Mouse (Mus musculus) thymus, adult 2 months (tissue): ENCODE results near the gene G430095P16Rik.

Experiments
- CTCF ChIP-seq: fragments of 200-500 bp; IDR thresholded peaks from 2 replicates; pipeline ENCODE4 v1.5.1; 2012; ENCODE audit warnings: mild to moderate bottlenecking, control low read depth, low read length, moderate library complexity, borderline replicate concordance; ENCODE audit not compliant: control insufficient read depth, poor library complexity, insufficient read depth; ENCODE audit errors: extremely low read depth
- POLR2A ChIP-seq: fragments of 200-500 bp; IDR thresholded peaks from 2 replicates; pipeline ENCODE4 v1.6.1; 2012; ENCODE audit warnings: mild to moderate bottlenecking, low read length, control low read depth, moderate library complexity; ENCODE audit not compliant: control insufficient read depth, poor library complexity, insufficient read depth; ENCODE audit errors: extremely low read depth

- TF ChIP-seq CTCF, result no peak
- TF ChIP-seq POLR2A, result no peak
Measured at GRCm38 (mm10) chr8:84735597-84735996, 12.8 kb downstream of the G430095P16Rik start.
